In the genomic region with DNA sequence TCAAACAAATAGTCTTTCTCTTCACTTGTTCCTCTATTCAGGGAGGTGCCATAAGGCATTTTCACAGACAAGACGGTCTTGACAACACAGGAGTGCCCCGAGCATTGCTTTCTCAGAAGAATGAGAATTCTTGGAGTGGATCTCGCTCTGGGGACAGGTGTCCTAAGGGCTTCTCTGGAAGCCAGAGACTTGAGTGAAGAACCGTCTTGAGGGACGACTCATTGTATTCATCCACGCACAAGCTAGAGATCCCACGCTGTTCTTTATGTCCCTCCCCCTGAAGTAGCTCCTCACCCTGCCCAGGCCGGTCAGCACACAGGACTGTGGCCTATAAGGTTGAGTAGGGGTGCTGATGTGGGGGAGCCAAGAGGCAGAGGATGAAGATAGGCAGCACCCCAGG, we compare ENCODE assay signal across 18 mouse cellular contexts.
DNase-seq lines count a peak whose midpoint lies in the region; ATAC-seq and TF ChIP-seq lines count a peak whose summit lies in the region.
"Had no signal": no experiment of that assay in that cellular context is flagged by ENCODE, and none has a peak within 500 bp of the region (broad histone marks: within the 10 kb centered on the region; RNA-seq: fewer than 3 reads in every experiment).

No protein-coding gene starts in this region.

- peak; percentile 45 for DNase-seq in heart, embryonic 10.5 days (ENCODE audit: low spot score)
- no peak for DNase-seq in heart, postnatal 14 days
- DNase-seq in midbrain, postnatal 0 days (ENCODE audit: low spot score): no peak
- DNase-seq: adrenal gland, adult 2 months; adrenal gland, postnatal 10 days; adrenal gland, postnatal 25 days; cerebellum, adult 11 months; cerebellum, adult 18-20 months; cerebellum, adult 8-10 months; cerebellum, adult 9-11 months; cerebellum, postnatal 14 days; cerebellum, postnatal 36 days had no signal

- H3K27ac ChIP-seq in heart, embryonic 10.5 days: no peak overlapping the region
- no peak overlapping the region for H3K27ac ChIP-seq in midbrain, embryonic 16.5 days (ENCODE audit: low read length)
- no peak overlapping the region for H3K27ac ChIP-seq in midbrain, postnatal 0 days (ENCODE audit: low read depth, low read length)
- H3K27ac ChIP-seq: embryonic facial prominence, embryonic 13.5 days; embryonic facial prominence, embryonic 15.5 days; forebrain, embryonic 10.5 days had no signal

- no peaks in the 10 kb centered on the region for H3K9me3 ChIP-seq in heart, embryonic 10.5 days
- no peaks in the 10 kb centered on the region for H3K9me3 ChIP-seq in midbrain, embryonic 16.5 days (replicated peaks; ENCODE audit: control insufficient read depth, low read length, poor library complexity, severe bottlenecking)
- H3K9me3 ChIP-seq in midbrain, postnatal 0 days (ENCODE audit: low read length): no peaks in the 10 kb centered on the region
- H3K9me3 ChIP-seq: embryonic facial prominence, embryonic 13.5 days; embryonic facial prominence, embryonic 15.5 days; forebrain, embryonic 10.5 days; forebrain, embryonic 12.5 days had no signal

- 0 out of 2 replicates have a peak, but pooled peaks have one; percentile 8 for ATAC-seq in midbrain, embryonic 16.5 days
- no peak for ATAC-seq in midbrain, postnatal 0 days (ENCODE audit: low FRiP score)

- no peak overlapping the region for H3K4me3 ChIP-seq in heart, embryonic 10.5 days
- H3K4me3 ChIP-seq in midbrain, embryonic 16.5 days (ENCODE audit: low read depth, low read length): no peak overlapping the region
- H3K4me3 ChIP-seq in midbrain, postnatal 0 days (ENCODE audit: low read depth, low read length): no peak overlapping the region
- H3K4me3 ChIP-seq: embryonic facial prominence, embryonic 13.5 days; embryonic facial prominence, embryonic 15.5 days; erythroblast, embryonic 14.5 days; forebrain, embryonic 10.5 days; forebrain, embryonic 12.5 days had no signal

- intact Hi-C loops in heart, postnatal 14 days (cut with DNase I): no loop called here

- no peak overlapping the region for H3K4me2 ChIP-seq in midbrain, embryonic 16.5 days (ENCODE audit: low read length)
- H3K4me2 ChIP-seq in midbrain, postnatal 0 days (ENCODE audit: low read depth, low read length, poor library complexity, severe bottlenecking): no peak overlapping the region
- H3K4me2 ChIP-seq: embryonic facial prominence, embryonic 13.5 days; embryonic facial prominence, embryonic 15.5 days had no signal

- no peaks in the 10 kb centered on the region for H3K27me3 ChIP-seq in heart, embryonic 10.5 days (ENCODE audit: insufficient read depth, poor library complexity, severe bottlenecking)
- H3K27me3 ChIP-seq in midbrain, embryonic 16.5 days (ENCODE audit: control insufficient read depth, insufficient read depth, low read depth, low read length): no peaks in the 10 kb centered on the region
- no peaks in the 10 kb centered on the region for H3K27me3 ChIP-seq in midbrain, postnatal 0 days (ENCODE audit: insufficient read depth, low read length)
- H3K27me3 ChIP-seq: embryonic facial prominence, embryonic 13.5 days; embryonic facial prominence, embryonic 15.5 days; forebrain, embryonic 12.5 days had no signal

- no peaks in the 10 kb centered on the region for H3K36me3 ChIP-seq in heart, embryonic 10.5 days
- H3K36me3 ChIP-seq in midbrain, embryonic 16.5 days (ENCODE audit: control insufficient read depth, insufficient read depth, low read length): no peaks in the 10 kb centered on the region
- H3K36me3 ChIP-seq in midbrain, postnatal 0 days (ENCODE audit: insufficient read depth, low read length): no peaks in the 10 kb centered on the region
- H3K36me3 ChIP-seq: embryonic facial prominence, embryonic 13.5 days; forebrain, embryonic 10.5 days; forebrain, embryonic 12.5 days had no signal

- WGBS in heart, embryonic 10.5 days: 90% methylated on average over 8 of the region's 8 CpGs
- 76% methylated on average over 8 of the region's 8 CpGs for WGBS in midbrain, embryonic 16.5 days
- WGBS in midbrain, postnatal 0 days: 70% methylated on average over 8 of the region's 8 CpGs

- H3K4me1 ChIP-seq in heart, embryonic 10.5 days: no peaks in the 10 kb centered on the region
- peaks cover 6% of the 10 kb centered on the region; the same call in 1 of the 2 replicates for H3K4me1 ChIP-seq in midbrain, embryonic 16.5 days (ENCODE audit: control insufficient read depth, insufficient read depth, low read length)
- H3K4me1 ChIP-seq in midbrain, postnatal 0 days (ENCODE audit: insufficient read depth, low read length): no peaks in the 10 kb centered on the region
- H3K4me1 ChIP-seq: embryonic facial prominence, embryonic 13.5 days; embryonic facial prominence, embryonic 15.5 days had no signal

- no peak overlapping the region for H3K9ac ChIP-seq in midbrain, embryonic 16.5 days (ENCODE audit: low read depth, low read length)
- H3K9ac ChIP-seq in midbrain, postnatal 0 days (replicated peaks; ENCODE audit: low read length, poor library complexity, severe bottlenecking): no peak overlapping the region
- H3K9ac ChIP-seq: embryonic facial prominence, embryonic 13.5 days; embryonic facial prominence, embryonic 15.5 days; forebrain, embryonic 12.5 days had no signal

- TF ChIP-seq CTCF in midbrain, postnatal 0 days (IDR thresholded peaks at IDR 0.05): no peak
